Mouse (Mus musculus): Measurements from ENCODE around the gene Tmem98. TPM values are rescaled to one million over a fixed set of nuclear protein-coding genes. Genes with fewer than 3 reads are reported as not detected.

Tmem98 gene
- polyA plus RNA-seq, 1 experiment from 2014 or later, result 92.7 TPM

DNA sequence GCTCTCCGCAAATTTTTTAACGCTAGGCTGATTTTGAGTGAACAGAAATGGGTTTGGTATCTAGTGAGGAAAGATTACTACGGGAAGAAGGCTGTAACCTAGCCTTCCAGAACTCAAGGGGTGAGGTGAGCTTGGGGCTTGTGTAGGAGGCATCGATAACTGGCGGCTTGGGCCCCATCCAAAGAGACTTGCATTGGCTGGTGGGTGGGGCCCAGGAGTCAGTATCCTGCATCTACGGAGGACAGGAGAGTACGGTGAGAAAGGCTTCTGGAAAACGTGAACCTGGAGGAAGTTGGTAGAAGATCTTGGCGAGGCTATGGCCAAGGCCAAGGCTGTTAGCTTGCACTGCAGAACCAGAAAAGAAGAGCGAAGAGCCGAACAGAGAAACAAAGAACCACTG lies 44.5 kb downstream of the Tmem98 start:
- no peak overlapping the region for H3K27ac ChIP-seq (ENCODE audit: low read depth, low read length)
- H3K4me2 ChIP-seq (ENCODE audit: low read depth, low read length, severe bottlenecking), result no peak overlapping the region
- no peaks in the 10 kb centered on the region for H3K36me3 ChIP-seq (ENCODE audit: control insufficient read depth, insufficient read depth, low read length)
- H3K4me3 ChIP-seq (ENCODE audit: low read depth, low read length), result no peak overlapping the region
- ATAC-seq (replicated peaks; ENCODE audit: low FRiP score) (no peak), DNase-seq (ENCODE audit: low spot score) (no peak)
- H3K27me3 ChIP-seq (ENCODE audit: control insufficient read depth, insufficient read depth, low read length), result no peaks in the 10 kb centered on the region
- 92% methylated on average over 11 of the region's 11 CpGs for WGBS
- H3K9me3 ChIP-seq (ENCODE audit: control insufficient read depth, low read length), result no peaks in the 10 kb centered on the region
- H3K9ac ChIP-seq (ENCODE audit: low read length), result no peak overlapping the region
- H3K4me1 ChIP-seq (replicated peaks; ENCODE audit: control insufficient read depth, insufficient read depth, low read length), result no peaks in the 10 kb centered on the region

GRCm38 (mm10) chr11:80854908-80855307 lies 44.9 kb downstream of the Tmem98 start:
- ATAC-seq (replicated peaks; ENCODE audit: low FRiP score) (no peak), DNase-seq (ENCODE audit: low spot score) (no peak)
- Histone ChIP-seq H3K4me1 (replicated peaks; ENCODE audit: control insufficient read depth, insufficient read depth, low read length) (no peaks in the 10 kb centered on the region), H3K36me3 (ENCODE audit: control insufficient read depth, insufficient read depth, low read length) (no peaks in the 10 kb centered on the region), H3K9me3 (ENCODE audit: control insufficient read depth, low read length) (no peaks in the 10 kb centered on the region), H3K4me2 (ENCODE audit: low read depth, low read length, severe bottlenecking) (no peak overlapping the region), H3K27me3 (ENCODE audit: control insufficient read depth, insufficient read depth, low read length) (no peaks in the 10 kb centered on the region), H3K4me3 (ENCODE audit: low read depth, low read length) (no peak overlapping the region), H3K9ac (ENCODE audit: low read length) (no peak overlapping the region), H3K27ac (ENCODE audit: low read depth, low read length) (no peak overlapping the region)
- WGBS, result 76% methylated on average over 7 of the region's 7 CpGs

GRCm38 (mm10) chr11:80856827-80857226 lies 46.9 kb downstream of the Tmem98 start:
- no peak for ATAC-seq (replicated peaks; ENCODE audit: low FRiP score)

DNA sequence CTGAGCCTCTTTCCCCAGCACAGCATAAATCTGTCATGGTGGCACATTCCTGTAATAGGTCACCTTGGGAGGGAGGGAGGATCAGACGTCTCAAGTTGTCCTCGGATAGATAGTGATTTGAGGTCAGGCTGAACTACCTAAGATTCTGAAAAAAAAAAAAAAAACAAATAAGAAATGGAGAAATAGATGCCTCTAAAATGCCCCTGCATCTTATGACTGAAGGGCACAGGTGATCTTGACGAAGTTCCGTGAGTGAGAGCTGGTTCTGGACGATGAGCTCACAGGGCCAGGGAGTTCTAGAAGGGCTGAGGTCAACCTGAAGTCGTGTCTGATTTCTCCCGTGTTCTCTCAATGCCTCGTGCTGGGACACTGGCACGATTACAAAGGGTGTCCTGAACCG lies 48.1 kb downstream of the Tmem98 start, which contains the start of gene Spaca3:
TSS of gene Spaca3 (plus strand) at position 301 of the 400 bp plus-strand sequence.
- no peaks in the 10 kb centered on the region for H3K36me3 ChIP-seq (ENCODE audit: control insufficient read depth, insufficient read depth, low read length)
- ATAC-seq (replicated peaks; ENCODE audit: low FRiP score) (no peak), DNase-seq (ENCODE audit: low spot score) (no peak)
- no peaks in the 10 kb centered on the region for H3K27me3 ChIP-seq (ENCODE audit: control insufficient read depth, insufficient read depth, low read length)
- H3K4me1 ChIP-seq (replicated peaks; ENCODE audit: control insufficient read depth, insufficient read depth, low read length), result no peaks in the 10 kb centered on the region
- no peak within 1 kb of the TSS for H3K4me3 ChIP-seq (ENCODE audit: low read depth, low read length)
- no peak within 1 kb of the TSS for H3K4me2 ChIP-seq (ENCODE audit: low read depth, low read length, severe bottlenecking)
- H3K9me3 ChIP-seq (ENCODE audit: control insufficient read depth, low read length), result no peaks in the 10 kb centered on the region
- H3K9ac ChIP-seq (ENCODE audit: low read length), result no peak within 1 kb of the TSS
- 78% methylated on average over 10 of the region's 10 CpGs for WGBS
- no peak within 1 kb of the TSS for H3K27ac ChIP-seq (ENCODE audit: low read depth, low read length)

More at GRCm38 (mm10) chr11:80856827-80857226, 46.9 kb downstream of the Tmem98 start:
- H3K27me3 ChIP-seq (ENCODE audit: control insufficient read depth, insufficient read depth, low read length), result no peaks in the 10 kb centered on the region
- no peak overlapping the region for H3K9ac ChIP-seq (ENCODE audit: low read length)
- no peak overlapping the region for H3K4me2 ChIP-seq (ENCODE audit: low read depth, low read length, severe bottlenecking)
- WGBS, result 86% methylated on average over 2 of the region's 2 CpGs
- DNase-seq (ENCODE audit: low spot score), result no peak
- H3K4me3 ChIP-seq (ENCODE audit: low read depth, low read length), result no peak overlapping the region
- no peaks in the 10 kb centered on the region for H3K36me3 ChIP-seq (ENCODE audit: control insufficient read depth, insufficient read depth, low read length)
- H3K9me3 ChIP-seq (ENCODE audit: control insufficient read depth, low read length), result no peaks in the 10 kb centered on the region
- no peak overlapping the region for H3K27ac ChIP-seq (ENCODE audit: low read depth, low read length)
- H3K4me1 ChIP-seq (replicated peaks; ENCODE audit: control insufficient read depth, insufficient read depth, low read length), result no peaks in the 10 kb centered on the region

DNA sequence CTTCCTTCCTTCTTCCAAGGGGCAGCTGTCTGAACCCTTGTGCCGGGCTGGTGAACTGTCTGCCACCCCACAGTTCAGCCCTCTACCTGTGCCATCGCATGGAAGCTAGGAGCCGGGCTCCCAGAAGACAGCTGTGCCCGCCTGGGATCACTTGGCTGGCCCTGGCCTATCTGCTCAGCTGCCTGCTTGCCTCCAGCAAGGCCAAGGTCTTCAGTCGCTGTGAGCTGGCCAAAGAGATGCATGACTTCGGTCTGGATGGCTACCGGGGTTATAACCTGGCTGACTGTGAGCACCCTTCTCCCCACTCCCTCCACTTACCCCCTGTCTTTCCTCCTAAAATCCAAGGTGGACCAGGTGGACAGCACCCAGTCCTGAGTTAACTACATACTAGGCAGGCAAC lies 53.0 kb downstream of the Tmem98 start:
- H3K27ac ChIP-seq (ENCODE audit: low read depth, low read length), result no peak overlapping the region
- H3K9ac ChIP-seq (ENCODE audit: low read length), result no peak overlapping the region
- WGBS, result 91% methylated on average over 7 of the region's 7 CpGs
- H3K4me3 ChIP-seq (ENCODE audit: low read depth, low read length), result no peak overlapping the region
- H3K27me3 ChIP-seq (ENCODE audit: control insufficient read depth, insufficient read depth, low read length), result no peaks in the 10 kb centered on the region
- H3K9me3 ChIP-seq (ENCODE audit: control insufficient read depth, low read length), result no peaks in the 10 kb centered on the region
- H3K4me1 ChIP-seq (replicated peaks; ENCODE audit: control insufficient read depth, insufficient read depth, low read length), result no peaks in the 10 kb centered on the region
- no peak overlapping the region for H3K4me2 ChIP-seq (ENCODE audit: low read depth, low read length, severe bottlenecking)
- no peaks in the 10 kb centered on the region for H3K36me3 ChIP-seq (ENCODE audit: control insufficient read depth, insufficient read depth, low read length)
- ATAC-seq (replicated peaks; ENCODE audit: low FRiP score) (no peak), DNase-seq (ENCODE audit: low spot score) (no peak)

- no peak overlapping the region for H3K27ac ChIP-seq (ENCODE audit: low read depth, low read length)
- H3K4me3 ChIP-seq (ENCODE audit: low read depth, low read length), result no peak overlapping the region
- WGBS, result 81% methylated on average over 1 of the region's 1 CpGs
- H3K27me3 ChIP-seq (ENCODE audit: control insufficient read depth, insufficient read depth, low read length), result no peaks in the 10 kb centered on the region
- H3K9me3 ChIP-seq (ENCODE audit: control insufficient read depth, low read length), result no peaks in the 10 kb centered on the region
- no peaks in the 10 kb centered on the region for H3K4me1 ChIP-seq (replicated peaks; ENCODE audit: control insufficient read depth, insufficient read depth, low read length)
- no peak overlapping the region for H3K4me2 ChIP-seq (ENCODE audit: low read depth, low read length, severe bottlenecking)
- H3K9ac ChIP-seq (ENCODE audit: low read length), result no peak overlapping the region
- DNase-seq (ENCODE audit: low spot score), result no peak
- no peak for ATAC-seq (replicated peaks; ENCODE audit: low FRiP score)
- H3K36me3 ChIP-seq (ENCODE audit: control insufficient read depth, insufficient read depth, low read length), result no peaks in the 10 kb centered on the region
These were observed 58.1 kb downstream of the Tmem98 start for GRCm38 (mm10) chr11:80868039-80868438.

Other genes starting within 250 kb of the Tmem98 start
- 3.0 and 3.3 TPM in 2 replicates for gene Myo1d, start 30.1 kb upstream of the Tmem98 start, polyA plus RNA-seq (2014; fragmentation: Nextera tagmentation; extraction: Ambion mirVana)
- gene Spaca3, start 48.2 kb downstream of the Tmem98 start, polyA plus RNA-seq (2014; fragmentation: Nextera tagmentation; extraction: Ambion mirVana), result not detected in 2 replicates

All from forebrain, embryonic 11.5 days (tissue).